Mouse (Mus musculus) heart, postnatal 0 days (tissue): ENCODE data around the gene Nme8. TPM values are rescaled to one million over a fixed set of nuclear protein-coding genes. Genes with fewer than 3 reads are reported as not detected.

ENCODE experiments used
- ATAC-seq: fragments of 200-750 bp; cut with Nextera tagmentation; 2 replicates; pipeline ENCODE4 v1.8.0; 2017; ENCODE audit warnings: low read depth, moderate number of reproducible peaks, moderate library complexity; ENCODE audit not compliant: insufficient read depth
- DNase-seq: peaks from one replicate; pipeline ENCODE4 v3.0.0-alpha.2; 2016; ENCODE audit warnings: low spot score
- H3K27ac ChIP-seq: fragments of 300-500 bp; sonication (generic); 2 replicates; pipeline ENCODE4 v1.5.1; 2014; ENCODE audit warnings: low read depth, mild to moderate bottlenecking
- H3K27me3 ChIP-seq: fragments of 300-500 bp; sonication (generic); 2 replicates; pipeline ENCODE4 v1.6.1; 2014; ENCODE audit warnings: low read length, mixed read lengths; ENCODE audit not compliant: control insufficient read depth, insufficient read depth
- H3K36me3 ChIP-seq: fragments of 300-500 bp; sonication (generic); replicated peaks from 2 replicates; pipeline ENCODE4 v1.6.1; 2014; ENCODE audit warnings: low read length, mixed read lengths; ENCODE audit not compliant: control insufficient read depth, insufficient read depth
- H3K4me1 ChIP-seq: fragments of 300-500 bp; sonication (generic); 2 replicates; pipeline ENCODE4 v1.6.1; 2014; ENCODE audit warnings: antibody characterized with exemption; ENCODE audit not compliant: control insufficient read depth, insufficient read depth
- H3K4me2 ChIP-seq: fragments of 300-500 bp; sonication (generic); 2 replicates; pipeline ENCODE4 v1.6.1; 2014; ENCODE audit warnings: low read depth, mild to moderate bottlenecking, low read length, moderate library complexity
- H3K4me3 ChIP-seq: fragments of 300-500 bp; sonication (generic); 2 replicates; pipeline ENCODE4 v1.5.1; 2014; ENCODE audit warnings: low read depth, low read length
- H3K9ac ChIP-seq: fragments of 300-500 bp; sonication (generic); replicated peaks from 2 replicates; pipeline ENCODE4 v1.6.1; 2014; ENCODE audit warnings: low read depth, low read length, mixed read lengths
- H3K9me3 ChIP-seq: fragments of 300-500 bp; sonication (generic); replicated peaks from 2 replicates; pipeline ENCODE4 v1.6.1; 2016; ENCODE audit warnings: low read length; ENCODE audit not compliant: control insufficient read depth
- CTCF ChIP-seq: IDR thresholded peaks from 2 replicates; pipeline ENCODE4 v1.5.1; 2016; ENCODE audit warnings: antibody characterized with exemption, control low read depth, low read depth
- EP300 ChIP-seq: IDR thresholded peaks from 2 replicates; pipeline ENCODE4 v1.6.1; 2016; ENCODE audit warnings: antibody characterized with exemption, low read depth
- WGBS: fragments of 180-500 bp; shearing (Covaris S2); extraction: QIAGEN DNeasy Blood & Tissue Kit; methylation state at CpG from one replicate; pipeline ENCODE4 v1.1.7; 2014; 5-methylcytosine and 5-hydroxymethylcytosine counted together
- polyA plus RNA-seq: library from polyadenylated mRNA; unstranded; fragments of >200 nt; fragmentation: Nextera tagmentation; extraction: Ambion mirVana; gene quantifications from 2 replicates; pipeline ENCODE4 v1.2.1, GENCODE M21; 2015
- total RNA-seq: library from RNA; depleted of rRNA; stranded (reverse); fragments of >200 nt; gene quantifications from 2 replicates; pipeline ENCODE4 v1.2.3, GENCODE M21; 2014; ENCODE audit warnings: low replicate concordance; rRNA removed

Nme8 gene
- total and polyA plus RNA-seq, 2 experiments from 2014 or later: 2.8 TPM; not detected in 1

- Histone ChIP-seq H3K4me1 (no peaks in the 10 kb centered on the region), H3K4me2 (no peak overlapping the region), H3K36me3 (no peaks in the 10 kb centered on the region), H3K4me3 (no peak overlapping the region), H3K9ac (no peak overlapping the region), H3K27ac (no peak overlapping the region), H3K27me3 (no peaks in the 10 kb centered on the region), H3K9me3 (no peaks in the 10 kb centered on the region)
- ATAC-seq: no peak
- TF ChIP-seq EP300 (no peak), CTCF (no peak)
- no peak for DNase-seq
- WGBS: 77% methylated on average over 1 of the region's 1 CpGs
Measured at GRCm38 (mm10) chr13:19603719-19604118, 93.9 kb downstream of the Nme8 start.

- Histone ChIP-seq H3K4me1 (no peaks in the 10 kb centered on the region), H3K27me3 (no peaks in the 10 kb centered on the region), H3K9me3 (no peaks in the 10 kb centered on the region), H3K4me3 (no peak overlapping the region), H3K9ac (no peak overlapping the region), H3K36me3 (no peaks in the 10 kb centered on the region), H3K27ac (no peak overlapping the region), H3K4me2 (no peak overlapping the region)
- TF ChIP-seq CTCF (no peak), EP300 (no peak)
- no peak for ATAC-seq
- DNase-seq: no peak
- 70% methylated on average over 1 of the region's 1 CpGs for WGBS
Measured at GRCm38 (mm10) chr13:19602531-19602930, 95.1 kb downstream of the Nme8 start.

- TF ChIP-seq CTCF: no peak
- no peak for TF ChIP-seq EP300
- H3K36me3 ChIP-seq: no peaks in the 10 kb centered on the region
- no peak overlapping the region for H3K9ac ChIP-seq
- H3K4me3 ChIP-seq: no peak overlapping the region
- WGBS: 74% methylated on average over 6 of the region's 6 CpGs
- H3K27me3 ChIP-seq: no peaks in the 10 kb centered on the region
- ATAC-seq: no peak
- no peak overlapping the region for H3K27ac ChIP-seq
- H3K4me1 ChIP-seq: no peaks in the 10 kb centered on the region
- H3K9me3 ChIP-seq: no peaks in the 10 kb centered on the region
- H3K4me2 ChIP-seq: no peak overlapping the region
- DNase-seq: no peak
Measured at GRCm38 (mm10) chr13:19599242-19599641, 98.4 kb downstream of the Nme8 start.

GRCm38 (mm10) chr13:19595141-19595540 is 102.5 kb downstream of the Nme8 start:
- WGBS: 94% methylated on average over 1 of the region's 1 CpGs
- Histone ChIP-seq H3K4me3 (no peak overlapping the region), H3K27me3 (no peaks in the 10 kb centered on the region), H3K4me1 (peaks cover 6% of the 10 kb centered on the region; the same call in 1 of the 2 replicates), H3K9me3 (no peaks in the 10 kb centered on the region), H3K36me3 (no peaks in the 10 kb centered on the region), H3K27ac (no peak overlapping the region), H3K4me2 (no peak overlapping the region), H3K9ac (no peak overlapping the region)
- TF ChIP-seq CTCF (no peak), EP300 (no peak)
- ATAC-seq (no peak), DNase-seq (no peak)

Other genes starting within 250 kb of the Nme8 start
- 30.2 and 68.1 TPM in 2 replicates for gene Epdr1, start 77.9 kb downstream of the Nme8 start, total RNA-seq
- 17.8 and 21.2 TPM in 2 replicates for gene Epdr1, start 77.9 kb downstream of the Nme8 start, polyA plus RNA-seq
- not detected in 2 replicates for gene Sfrp4, start 74.7 kb downstream of the Nme8 start, total RNA-seq
- gene Sfrp4, start 74.7 kb downstream of the Nme8 start, polyA plus RNA-seq: 0.15 TPM in 2 replicates
- 0.08 and 2.2 TPM in 2 replicates for gene Gpr141, start 126.5 kb upstream of the Nme8 start, total RNA-seq
- gene Gpr141, start 126.5 kb upstream of the Nme8 start, polyA plus RNA-seq: 0.16 TPM in 2 replicates